Mouse (Mus musculus) embryo, embryonic 11.5 days (tissue): Measurements from ENCODE around the gene Flt3l.
"Not testable (repeated sequence)": the region's sequence is repeated elsewhere in the genome, so short reads cannot be mapped to it uniquely, and the experiment has no call there.

Source experiments
- DNase-seq: peaks from one replicate; pipeline ENCODE4 v3.0.0-alpha.2; 2012; ENCODE audit warnings: low read depth, low spot score

Flt3l gene

GRCm38 (mm10) chr7:45135993-45136567 lies at the start of gene Flt3l, which contains the start of gene Gm45713:
Gene Flt3l (minus strand): TSS chr7:45136432.
Gene Gm45713 (minus strand): TSS chr7:45136231.
- DNase-seq: peak; percentile 73

GRCm38 (mm10) chr7:45185921-45186320 lies 49.7 kb upstream of the Flt3l start:
- DNase-seq: no peak

GRCm38 (mm10) chr7:45183672-45184071 lies 47.4 kb upstream of the Flt3l start:
- no peak for DNase-seq

GRCm38 (mm10) chr7:45182606-45183005 lies 46.4 kb upstream of the Flt3l start:
- no peak for DNase-seq

GRCm38 (mm10) chr7:45182199-45182601 lies 46.0 kb upstream of the Flt3l start:
- peak; percentile 82 for DNase-seq

GRCm38 (mm10) chr7:45181540-45181939 lies 45.3 kb upstream of the Flt3l start:
- DNase-seq: no peak

GRCm38 (mm10) chr7:45180896-45181477 lies 44.8 kb upstream of the Flt3l start, which contains the start of gene Pth2:
Gene Pth2 (plus strand): TSS chr7:45180995.
- no peak for DNase-seq

GRCm38 (mm10) chr7:45179469-45179868 lies 43.2 kb upstream of the Flt3l start, which contains the start of gene Gfy:
Gene Gfy (minus strand): TSS chr7:45179569.
- no peak for DNase-seq

- no peak for DNase-seq
Observed at GRCm38 (mm10) chr7:45178550-45178949, 42.3 kb upstream of the Flt3l start.

- no peak for DNase-seq
Observed at GRCm38 (mm10) chr7:45176356-45176755, 40.1 kb upstream of the Flt3l start.

- DNase-seq: no peak
Observed at GRCm38 (mm10) chr7:45175929-45176328, 39.7 kb upstream of the Flt3l start.

- no peak for DNase-seq
Observed at GRCm38 (mm10) chr7:45175398-45175797, 39.2 kb upstream of the Flt3l start.

GRCm38 (mm10) chr7:45174567-45175280 lies 38.5 kb upstream of the Flt3l start:
- DNase-seq: no peak

GRCm38 (mm10) chr7:45173772-45174171 lies 37.5 kb upstream of the Flt3l start:
- DNase-seq: not testable (repeated sequence)

- DNase-seq: no peak
Observed at GRCm38 (mm10) chr7:45172974-45173373, 36.7 kb upstream of the Flt3l start.

- DNase-seq: no peak
Observed at GRCm38 (mm10) chr7:45169495-45169894, 33.3 kb upstream of the Flt3l start.

GRCm38 (mm10) chr7:45168656-45169055 lies 32.4 kb upstream of the Flt3l start:
- DNase-seq: no peak

GRCm38 (mm10) chr7:45167761-45168445 lies 31.7 kb upstream of the Flt3l start:
- DNase-seq: no peak

- DNase-seq: no peak
Observed at GRCm38 (mm10) chr7:45166950-45167401, 30.7 kb upstream of the Flt3l start.

GRCm38 (mm10) chr7:45165701-45166100 lies 29.5 kb upstream of the Flt3l start:
- DNase-seq: no peak

- DNase-seq: no peak
Observed at GRCm38 (mm10) chr7:45164833-45165232, 28.6 kb upstream of the Flt3l start.
